Mouse (Mus musculus): ENCODE data around the gene Ptprh.

Gene Ptprh

DNA sequence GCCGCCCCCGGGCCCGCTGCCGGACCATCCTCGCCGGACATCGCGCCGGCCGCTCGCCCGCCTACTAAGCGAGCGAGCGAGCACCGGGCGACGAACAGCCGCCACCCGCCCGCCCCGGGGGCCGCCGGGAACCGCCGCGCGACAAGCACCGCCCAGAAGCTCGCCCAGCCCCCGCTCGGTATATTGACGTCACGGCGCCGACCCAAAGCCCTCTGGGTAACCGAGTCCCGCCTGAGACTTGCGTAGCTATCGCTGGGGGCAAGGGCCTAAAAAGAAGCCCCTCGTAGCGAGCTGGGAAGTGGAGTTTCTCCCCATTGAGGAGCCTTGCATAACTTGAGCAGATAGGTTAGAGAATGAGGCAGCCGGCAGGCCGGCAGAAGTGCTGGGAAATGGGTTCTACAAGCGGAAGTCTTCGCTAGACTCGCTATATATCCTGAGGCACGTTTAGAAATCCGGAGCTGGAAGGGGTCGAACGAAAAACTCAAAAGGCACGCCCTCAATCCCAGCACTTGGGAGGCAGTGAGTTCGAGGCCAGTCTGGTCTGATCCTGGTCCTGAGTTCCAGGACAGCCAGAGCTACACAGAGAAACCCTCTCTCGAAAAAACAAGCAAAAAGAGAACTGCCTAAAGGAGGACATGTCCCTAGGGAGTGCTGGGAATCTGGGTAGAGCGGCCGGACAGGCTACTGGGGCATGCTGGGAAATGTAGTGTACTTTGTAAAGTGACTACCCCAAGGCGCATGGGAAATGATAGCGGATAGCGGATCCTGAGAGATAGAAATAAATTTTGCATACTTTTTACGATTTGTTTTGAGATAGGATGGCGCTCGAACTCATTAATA is 102.1 kb downstream of the Ptprh start, which contains the start of gene Ppp1r12c:
Ppp1r12c (minus strand) TSS at position 123 of the 840 bp plus-strand sequence.
- CTCF ChIA-PET: no interaction called here

DNA sequence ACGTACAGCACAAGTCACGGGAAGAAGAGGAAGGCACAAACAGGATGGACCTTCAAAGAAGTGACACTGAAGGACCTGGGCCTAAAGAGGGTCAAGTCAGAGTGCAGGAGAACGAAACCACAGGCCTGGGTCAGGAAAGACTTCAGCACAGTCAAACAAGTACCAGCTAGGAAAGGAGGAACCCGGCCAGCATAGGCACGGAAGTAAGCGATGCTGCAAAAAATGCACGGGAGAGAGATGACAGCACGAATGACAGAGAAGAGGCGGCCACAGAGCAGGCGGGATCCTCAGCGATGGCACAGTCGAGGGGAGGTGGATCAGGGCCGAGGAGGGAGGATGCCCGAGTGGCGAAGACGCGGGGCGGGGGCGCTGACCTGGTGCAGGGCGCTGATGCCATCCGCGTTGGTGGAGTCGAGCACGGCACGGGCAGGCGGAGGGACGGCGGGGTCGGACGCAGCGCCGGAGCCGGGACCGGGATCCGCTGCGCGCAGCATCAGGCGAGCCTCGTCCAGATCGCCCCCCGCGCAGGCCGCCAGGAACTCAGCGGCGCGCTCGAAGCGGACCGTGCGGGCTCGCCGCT is 102.9 kb downstream of the Ptprh start:
- CTCF ChIA-PET: interaction anchor here (0.7 kb wide), 1 partner anchor 23 kb away, joined by 7 read pairs; no protein-coding TSS in a partner anchor

DNA sequence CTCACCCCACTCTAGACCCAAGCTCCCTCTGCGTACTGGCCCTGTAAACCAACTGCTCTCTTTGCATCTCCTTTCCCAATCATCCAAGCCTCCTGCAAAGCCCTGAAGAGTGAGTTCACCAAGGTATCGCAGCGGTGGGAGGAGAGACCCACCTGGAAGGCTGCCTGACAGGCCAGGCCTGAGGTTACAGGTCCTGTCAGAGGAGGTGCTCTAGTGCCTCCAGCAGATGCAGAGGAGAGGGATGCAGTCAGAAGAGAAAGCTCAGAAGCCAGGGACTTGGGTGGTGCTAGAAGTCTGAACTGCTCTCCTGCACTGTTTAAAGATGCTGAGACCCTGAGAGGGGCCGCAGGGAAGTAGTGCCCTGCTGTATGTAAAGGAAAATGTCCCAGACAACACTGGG is 104.8 kb downstream of the Ptprh start:
- CTCF ChIA-PET: no interaction called here

Measured in spleen, embryonic (tissue).